Mouse (Mus musculus) layer of hippocampus, adult 9-10 months (tissue): ENCODE measurements around the gene Fchsd2.

ENCODE experiments used
- DNase-seq: peaks from one replicate; pipeline ENCODE4 v3.0.0; 2022; ENCODE audit warnings: low spot score

The Fchsd2 gene

GRCm38 (mm10) chr7:101092618-101093017, at the start of gene Fchsd2:
Gene Fchsd2 (plus strand): TSS chr7:101092863.
- peak; percentile 40 for DNase-seq

GRCm38 (mm10) chr7:101043846-101044541, 48.7 kb upstream of the Fchsd2 start:
- DNase-seq: no peak

- DNase-seq: no peak
Measured at GRCm38 (mm10) chr7:101048247-101048646, 44.4 kb upstream of the Fchsd2 start.

GRCm38 (mm10) chr7:101049326-101050087, 43.2 kb upstream of the Fchsd2 start:
- DNase-seq: no peak

- no peak for DNase-seq
Measured at GRCm38 (mm10) chr7:101050724-101051550, 41.7 kb upstream of the Fchsd2 start.

- peak; percentile 67 for DNase-seq
Measured at GRCm38 (mm10) chr7:101051551-101052221, 41.0 kb upstream of the Fchsd2 start.

GRCm38 (mm10) chr7:101053136-101053535, 39.5 kb upstream of the Fchsd2 start:
- DNase-seq: no peak

- DNase-seq: no peak
Measured at GRCm38 (mm10) chr7:101057309-101057708, 35.4 kb upstream of the Fchsd2 start.

GRCm38 (mm10) chr7:101059188-101059587, 33.5 kb upstream of the Fchsd2 start:
- no peak for DNase-seq

GRCm38 (mm10) chr7:101060476-101060875, 32.2 kb upstream of the Fchsd2 start:
- DNase-seq: no peak

- DNase-seq: peak; percentile 75
Measured at GRCm38 (mm10) chr7:101061381-101061780, 31.3 kb upstream of the Fchsd2 start.

GRCm38 (mm10) chr7:101062246-101062645, 30.4 kb upstream of the Fchsd2 start:
- DNase-seq: no peak

- DNase-seq: no peak
Measured at GRCm38 (mm10) chr7:101063523-101063922, 29.1 kb upstream of the Fchsd2 start.

- DNase-seq: no peak
Measured at GRCm38 (mm10) chr7:101064697-101065688, 27.7 kb upstream of the Fchsd2 start.

GRCm38 (mm10) chr7:101066009-101066408, 26.7 kb upstream of the Fchsd2 start:
- no peak for DNase-seq

GRCm38 (mm10) chr7:101066650-101067346, 25.9 kb upstream of the Fchsd2 start:
- no peak for DNase-seq

- DNase-seq: no peak
Measured at GRCm38 (mm10) chr7:101067521-101067920, 25.1 kb upstream of the Fchsd2 start.

- no peak for DNase-seq
Measured at GRCm38 (mm10) chr7:101069271-101069670, 23.4 kb upstream of the Fchsd2 start.

- no peak for DNase-seq
Measured at GRCm38 (mm10) chr7:101070406-101070805, 22.3 kb upstream of the Fchsd2 start.

- no peak for DNase-seq
Measured at GRCm38 (mm10) chr7:101071020-101071419, 21.6 kb upstream of the Fchsd2 start.
